Mouse (Mus musculus): ENCODE results near the gene Maats1. TPM values are rescaled to one million over a fixed set of nuclear protein-coding genes. Genes with fewer than 3 reads are reported as not detected.

The Maats1 gene
- polyA plus RNA-seq, 1 experiment from 2014 or later, result 0.61 TPM

- Histone ChIP-seq H3K4me1 (peaks cover 4% of the 10 kb centered on the region; the same call in 1 of the 2 replicates), H3K27ac (no peak overlapping the region), H3K27me3 (no peaks in the 10 kb centered on the region), H3K4me2 (no peak overlapping the region), H3K36me3 (ENCODE audit: poor library complexity, severe bottlenecking) (no peaks in the 10 kb centered on the region), H3K9me3 (replicated peaks) (no peaks in the 10 kb centered on the region), H3K4me3 (no peak overlapping the region), H3K9ac (no peak overlapping the region)
- 35% methylated on average over 3 of the region's 3 CpGs for WGBS
- ATAC-seq, result peak; percentile 45; the same call in 1 of the 2 replicates
These were observed 58.6 kb downstream of the Maats1 start for GRCm38 (mm10) chr16:38283300-38283699.

DNA sequence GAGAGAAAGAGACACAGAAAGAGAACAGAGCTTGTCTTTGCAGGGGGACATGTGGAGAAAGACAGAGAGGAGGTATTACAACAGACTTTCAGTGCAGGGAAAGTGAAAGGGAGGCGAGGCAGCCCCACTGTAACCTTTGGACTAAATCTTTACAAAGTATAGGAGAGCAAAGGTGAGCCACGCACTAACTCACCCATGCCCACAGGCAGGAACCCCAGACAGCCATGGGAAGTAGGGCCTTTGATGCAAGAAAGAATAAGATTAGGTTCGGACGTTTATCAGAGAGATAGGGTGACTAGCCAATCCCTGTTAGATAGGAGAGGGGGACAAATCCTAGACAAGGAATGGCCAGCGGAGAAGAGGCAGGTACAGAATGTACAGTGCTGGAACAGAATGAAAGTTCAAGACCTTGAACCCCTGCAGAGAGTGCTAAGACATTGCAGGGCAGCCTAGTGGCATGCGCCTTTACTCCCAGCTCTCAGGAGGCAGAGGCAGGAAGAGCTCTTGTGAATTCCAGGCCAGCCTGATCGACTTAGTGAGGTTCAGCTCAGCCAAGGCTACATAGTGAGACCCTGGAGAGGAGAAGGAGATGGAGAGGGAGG, 59.3 kb downstream of the Maats1 start:
- Histone ChIP-seq H3K4me2 (no peak overlapping the region), H3K9ac (no peak overlapping the region), H3K9me3 (replicated peaks) (no peaks in the 10 kb centered on the region), H3K4me3 (no peak overlapping the region), H3K27ac (no peak overlapping the region), H3K27me3 (no peaks in the 10 kb centered on the region), H3K36me3 (ENCODE audit: poor library complexity, severe bottlenecking) (no peaks in the 10 kb centered on the region), H3K4me1 (peaks cover 4% of the 10 kb centered on the region; the same call in 1 of the 2 replicates)
- no peak for ATAC-seq
- whole genome bisulfite sequencing, result 88% methylated on average over 7 of the region's 7 CpGs

DNA sequence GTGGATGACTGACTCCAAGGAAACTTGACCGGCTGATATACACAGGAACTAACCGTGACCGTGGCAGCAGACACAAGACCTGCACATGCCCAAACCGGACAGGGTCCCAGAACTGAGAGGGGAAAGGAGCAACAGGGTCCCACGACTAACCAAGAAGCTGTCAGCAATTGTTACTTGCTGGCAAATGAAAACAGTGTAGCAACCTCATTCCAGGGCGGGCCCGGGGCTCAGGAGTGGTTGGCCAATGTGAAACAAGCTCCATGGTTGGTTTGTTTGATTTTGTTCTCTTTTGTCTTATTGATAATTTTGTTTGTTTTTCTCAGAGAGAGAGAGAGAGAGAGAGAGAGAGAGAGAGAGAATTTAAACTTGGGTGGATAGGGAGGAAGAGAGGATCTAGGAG, 61.0 kb downstream of the Maats1 start:
- 84% methylated on average over 7 of the region's 7 CpGs for WGBS
- Histone ChIP-seq H3K4me3 (no peak overlapping the region), H3K27ac (no peak overlapping the region), H3K4me1 (peaks cover 4% of the 10 kb centered on the region; the same call in 1 of the 2 replicates), H3K9ac (no peak overlapping the region), H3K36me3 (ENCODE audit: poor library complexity, severe bottlenecking) (no peaks in the 10 kb centered on the region), H3K9me3 (replicated peaks) (no peaks in the 10 kb centered on the region), H3K4me2 (no peak overlapping the region), H3K27me3 (no peaks in the 10 kb centered on the region)
- no peak for ATAC-seq

DNA sequence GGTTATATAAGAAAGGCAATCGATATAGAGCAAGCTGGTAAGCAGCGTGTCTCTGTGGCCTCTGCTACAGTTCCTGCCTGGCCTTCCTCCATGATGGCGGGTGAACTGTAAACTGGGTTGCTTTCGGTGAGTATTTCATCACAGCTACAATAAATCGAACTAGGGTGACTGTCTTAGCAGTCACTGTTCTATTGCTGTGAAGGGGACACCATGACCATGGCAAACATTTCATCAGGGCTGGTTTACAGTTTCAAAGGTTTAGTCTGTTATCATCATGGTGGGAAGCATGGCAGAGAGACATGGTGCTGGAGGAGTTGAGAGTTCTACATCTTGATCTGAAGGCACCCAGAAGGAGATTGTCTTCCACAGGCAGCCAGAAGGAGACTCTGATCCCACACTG, 62.1 kb downstream of the Maats1 start:
- no peaks in the 10 kb centered on the region for H3K27me3 ChIP-seq
- no peak overlapping the region for H3K4me3 ChIP-seq
- no peaks in the 10 kb centered on the region for H3K9me3 ChIP-seq (replicated peaks)
- ATAC-seq, result no peak
- no peak overlapping the region for H3K27ac ChIP-seq
- H3K9ac ChIP-seq, result no peak overlapping the region
- no peaks in the 10 kb centered on the region for H3K36me3 ChIP-seq (ENCODE audit: poor library complexity, severe bottlenecking)
- H3K4me2 ChIP-seq, result no peak overlapping the region
- H3K4me1 ChIP-seq, result peaks cover 4% of the 10 kb centered on the region; the same call in 1 of the 2 replicates
- 93% methylated on average over 5 of the region's 5 CpGs for WGBS

DNA sequence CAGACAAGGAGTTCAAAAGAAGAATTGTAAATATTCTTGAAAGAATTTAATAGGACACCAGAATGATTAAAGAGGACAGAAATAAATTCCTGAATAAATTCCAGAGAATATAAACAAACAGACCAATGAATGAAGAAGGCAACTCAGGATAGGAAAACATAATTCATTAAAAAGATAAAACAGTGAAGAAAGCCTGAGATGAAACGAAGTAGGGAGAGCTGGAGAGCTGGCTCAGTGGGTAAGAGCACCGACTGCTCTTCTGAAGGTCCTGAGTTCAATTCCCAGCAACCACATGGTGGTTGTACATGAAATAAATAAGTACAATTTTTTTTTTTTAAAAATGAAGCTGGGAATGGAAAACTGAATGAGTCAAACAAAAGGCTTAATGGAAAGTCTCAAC, 67.2 kb downstream of the Maats1 start:
- WGBS, result 89% methylated on average over 2 of the region's 2 CpGs
- Histone ChIP-seq H3K4me3 (no peak overlapping the region), H3K27ac (no peak overlapping the region), H3K9me3 (replicated peaks) (no peaks in the 10 kb centered on the region), H3K9ac (no peak overlapping the region), H3K27me3 (no peaks in the 10 kb centered on the region), H3K4me1 (peaks cover 17% of the 10 kb centered on the region), H3K4me2 (no peak overlapping the region), H3K36me3 (ENCODE audit: poor library complexity, severe bottlenecking) (no peaks in the 10 kb centered on the region)
- ATAC-seq, result no peak

- 10% methylated on average over 5 of the region's 5 CpGs for WGBS
- peak; percentile 59; the same call in 1 of the 2 replicates for ATAC-seq
- Histone ChIP-seq H3K4me3 (no peak overlapping the region), H3K27ac (peak overlapping the region; percentile 31; the same call in 1 of the 2 replicates), H3K4me1 (peaks cover 17% of the 10 kb centered on the region), H3K36me3 (ENCODE audit: poor library complexity, severe bottlenecking) (no peaks in the 10 kb centered on the region), H3K9me3 (replicated peaks) (no peaks in the 10 kb centered on the region), H3K4me2 (0 out of 2 replicates have a peak overlapping the region, but pooled peaks have one; percentile 8), H3K9ac (no peak overlapping the region), H3K27me3 (no peaks in the 10 kb centered on the region)
These were observed 69.5 kb downstream of the Maats1 start for GRCm38 (mm10) chr16:38272483-38272882.

DNA sequence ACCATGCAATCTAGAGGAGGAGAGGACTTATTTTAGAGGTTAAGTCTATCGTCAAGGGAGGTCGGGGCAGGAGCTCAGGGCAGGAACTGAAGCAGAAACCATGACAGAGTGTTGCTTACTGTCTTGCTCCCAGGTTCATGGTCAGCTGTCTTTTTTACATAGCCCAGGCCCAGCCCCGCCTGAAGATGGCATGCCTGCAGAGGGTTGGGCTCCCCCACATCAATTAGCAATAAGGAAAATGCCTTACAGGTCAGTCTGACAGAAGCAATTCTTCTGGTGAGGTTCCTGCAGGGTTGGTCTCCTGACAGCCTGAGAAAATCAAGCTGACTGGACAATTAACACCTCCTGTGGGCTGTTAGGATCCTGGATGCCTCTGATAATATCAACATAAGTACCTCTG, 70.3 kb downstream of the Maats1 start:
- no peaks in the 10 kb centered on the region for H3K9me3 ChIP-seq (replicated peaks)
- no peak overlapping the region for H3K27ac ChIP-seq
- H3K36me3 ChIP-seq (ENCODE audit: poor library complexity, severe bottlenecking), result no peaks in the 10 kb centered on the region
- H3K27me3 ChIP-seq, result no peaks in the 10 kb centered on the region
- H3K4me2 ChIP-seq, result no peak overlapping the region
- no peak overlapping the region for H3K9ac ChIP-seq
- WGBS, result 71% methylated on average over 3 of the region's 3 CpGs
- H3K4me1 ChIP-seq, result peaks cover 17% of the 10 kb centered on the region
- H3K4me3 ChIP-seq, result no peak overlapping the region
- ATAC-seq, result no peak

- Histone ChIP-seq H3K4me1 (no peaks in the 10 kb centered on the region), H3K27ac (no peak overlapping the region), H3K9ac (no peak overlapping the region), H3K9me3 (replicated peaks) (no peaks in the 10 kb centered on the region), H3K36me3 (ENCODE audit: poor library complexity, severe bottlenecking) (no peaks in the 10 kb centered on the region), H3K27me3 (no peaks in the 10 kb centered on the region), H3K4me2 (no peak overlapping the region), H3K4me3 (no peak overlapping the region)
- ATAC-seq, result no peak
- WGBS, result 92% methylated on average over 9 of the region's 9 CpGs
These were observed 86.0 kb downstream of the Maats1 start for GRCm38 (mm10) chr16:38255927-38256326.

DNA sequence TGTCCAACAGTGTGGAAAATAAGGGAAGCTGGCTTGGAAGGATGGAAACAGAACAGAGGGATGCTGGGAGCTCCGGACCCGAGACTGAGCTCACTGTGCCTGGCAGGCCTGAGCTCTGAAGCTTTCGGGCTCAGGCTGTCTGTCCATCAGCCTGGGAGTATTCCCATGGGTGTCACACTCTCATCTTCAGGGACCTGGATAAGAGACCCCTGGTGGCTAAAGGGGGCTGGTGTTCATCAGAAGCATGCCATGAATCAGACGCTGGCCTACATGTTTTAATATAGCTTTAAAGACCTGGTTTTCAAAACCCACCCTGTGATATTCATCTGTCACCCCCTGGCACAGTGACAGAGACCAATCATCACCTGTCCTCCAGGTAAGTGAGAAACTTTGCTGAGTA, 86.8 kb downstream of the Maats1 start:
- ATAC-seq, result no peak
- no peaks in the 10 kb centered on the region for H3K27me3 ChIP-seq
- 79% methylated on average over 4 of the region's 4 CpGs for WGBS

DNA sequence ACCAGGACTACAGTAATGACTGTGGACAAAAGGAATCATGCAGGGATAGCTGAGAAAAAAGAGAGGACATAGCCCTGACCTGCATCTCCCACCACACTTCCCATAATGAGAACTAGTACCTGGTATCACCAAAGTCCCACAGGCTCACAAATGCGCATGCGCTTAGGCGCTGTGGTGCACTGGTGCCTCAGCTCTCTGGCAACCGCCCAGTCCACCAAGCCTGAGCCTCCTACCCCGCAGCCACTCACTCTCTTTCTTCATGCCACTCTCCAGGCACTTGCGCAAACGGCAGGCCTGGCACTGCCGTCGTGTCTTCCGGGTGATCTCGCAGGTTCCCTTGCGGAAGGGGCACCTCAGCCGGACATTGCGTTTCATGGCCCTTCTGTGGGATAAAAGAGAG, 87.9 kb downstream of the Maats1 start:
- ATAC-seq, result no peak
- 83% methylated on average over 14 of the region's 14 CpGs for WGBS

More for the DNA sequence above, 86.8 kb downstream of the Maats1 start:
- no peaks in the 10 kb centered on the region for H3K36me3 ChIP-seq (ENCODE audit: poor library complexity, severe bottlenecking)
- H3K4me1 ChIP-seq, result no peaks in the 10 kb centered on the region
- H3K9ac ChIP-seq, result no peak overlapping the region
- no peak overlapping the region for H3K4me3 ChIP-seq
- H3K27ac ChIP-seq, result no peak overlapping the region
- no peak overlapping the region for H3K4me2 ChIP-seq
- H3K9me3 ChIP-seq (replicated peaks), result no peaks in the 10 kb centered on the region

GRCm38 (mm10) chr16:38250467-38250866, 91.5 kb downstream of the Maats1 start:
- Histone ChIP-seq H3K4me3 (no peak overlapping the region), H3K9me3 (replicated peaks) (no peaks in the 10 kb centered on the region), H3K9ac (no peak overlapping the region), H3K4me1 (no peaks in the 10 kb centered on the region), H3K27me3 (no peaks in the 10 kb centered on the region), H3K27ac (no peak overlapping the region), H3K36me3 (ENCODE audit: poor library complexity, severe bottlenecking) (peaks cover 4% of the 10 kb centered on the region; the same call in 1 of the 2 replicates), H3K4me2 (no peak overlapping the region)
- ATAC-seq, result no peak
- WGBS, result 92% methylated on average over 6 of the region's 6 CpGs

More for the DNA sequence above, 87.9 kb downstream of the Maats1 start:
- no peak overlapping the region for H3K27ac ChIP-seq
- no peaks in the 10 kb centered on the region for H3K9me3 ChIP-seq (replicated peaks)
- no peaks in the 10 kb centered on the region for H3K4me1 ChIP-seq
- H3K36me3 ChIP-seq (ENCODE audit: poor library complexity, severe bottlenecking), result no peaks in the 10 kb centered on the region
- no peak overlapping the region for H3K4me3 ChIP-seq
- no peak overlapping the region for H3K9ac ChIP-seq
- no peak overlapping the region for H3K4me2 ChIP-seq
- no peaks in the 10 kb centered on the region for H3K27me3 ChIP-seq

DNA sequence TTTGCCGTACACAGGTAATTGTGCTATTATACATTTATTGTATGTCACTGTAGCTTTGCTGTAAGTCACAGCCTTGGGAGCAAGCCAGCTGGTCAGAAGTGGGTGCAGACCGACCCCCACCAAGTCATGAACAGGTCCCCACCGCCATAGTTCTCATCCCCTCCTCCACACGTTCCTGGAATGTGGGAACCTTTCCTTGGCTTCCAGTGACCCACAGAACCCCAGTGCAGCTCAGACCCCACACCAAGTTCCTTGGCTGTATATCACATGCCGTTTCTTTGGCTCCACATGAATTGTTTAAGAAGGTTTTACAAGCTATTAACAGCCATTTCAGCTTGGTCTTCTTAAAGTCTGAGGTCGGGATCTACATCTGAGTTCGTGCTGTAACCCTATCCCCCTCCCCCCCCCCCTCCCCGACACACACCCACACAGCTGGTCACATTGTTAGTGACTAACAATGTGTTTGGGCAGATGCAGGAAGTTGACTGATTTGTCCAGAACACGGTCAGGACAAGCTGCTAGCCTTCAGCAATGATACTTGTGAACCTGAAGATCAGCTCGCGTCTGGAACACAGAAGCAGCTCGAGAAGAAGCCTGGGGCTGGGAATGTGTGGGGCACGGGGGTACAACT, 93.5 kb downstream of the Maats1 start:
- no peaks in the 10 kb centered on the region for H3K9me3 ChIP-seq (replicated peaks)
- H3K4me2 ChIP-seq, result no peak overlapping the region
- peaks cover 9% of the 10 kb centered on the region; the same call in 1 of the 2 replicates for H3K36me3 ChIP-seq (ENCODE audit: poor library complexity, severe bottlenecking)
- H3K4me1 ChIP-seq, result no peaks in the 10 kb centered on the region
- ATAC-seq, result no peak
- 59% methylated on average over 13 of the region's 13 CpGs for WGBS
- H3K4me3 ChIP-seq, result no peak overlapping the region
- H3K27ac ChIP-seq, result no peak overlapping the region
- H3K9ac ChIP-seq, result no peak overlapping the region
- H3K27me3 ChIP-seq, result no peaks in the 10 kb centered on the region

Measured in forebrain, embryonic 13.5 days (tissue).